Mouse (Mus musculus) cerebellum, adult 2 months (tissue): ENCODE data around the gene Pigp. TPM values are rescaled to one million over a fixed set of nuclear protein-coding genes. Genes with fewer than 3 reads are reported as not detected.

Experiments used
- DNase-seq, 2 experiments: peaks; one replicate each; pipeline ENCODE4 v3.0.0; 2021
- H3K27ac ChIP-seq: fragments of 200-500 bp; 2 replicates; pipeline ENCODE4 v1.5.1; 2012; ENCODE audit warnings: low read length, control low read depth, inconsistent platforms; ENCODE audit not compliant: insufficient read depth
- H3K27me3 ChIP-seq: fragments of 200-500 bp; 2 replicates; pipeline ENCODE4 v1.6.1; 2012; ENCODE audit warnings: inconsistent platforms, mild to moderate bottlenecking, low read length, moderate library complexity; ENCODE audit not compliant: control insufficient read depth, insufficient read depth
- H3K4me1 ChIP-seq: fragments of 200-500 bp; 2 replicates; pipeline ENCODE4 v1.6.1; 2011; ENCODE audit warnings: low read length; ENCODE audit not compliant: control insufficient read depth, insufficient read depth
- H3K4me3 ChIP-seq: fragments of 200-500 bp; replicated peaks from 2 replicates; pipeline ENCODE3; 2011; ENCODE audit warnings: mild to moderate bottlenecking, low read depth, low read length, control low read depth; ENCODE audit not compliant: insufficient read depth
- CTCF ChIP-seq: fragments of 200-500 bp; IDR thresholded peaks from 2 replicates; pipeline ENCODE4 v1.5.1; 2011; ENCODE audit warnings: low read depth, mild to moderate bottlenecking, control low read depth, low read length, moderate library complexity, borderline replicate concordance; ENCODE audit not compliant: insufficient read depth
- POLR2A ChIP-seq: fragments of 200-500 bp; IDR thresholded peaks from 2 replicates; pipeline ENCODE4 v1.6.1; 2011; ENCODE audit warnings: low read length, control low read depth, borderline replicate concordance; ENCODE audit not compliant: insufficient read depth
- WGBS: fragments of 180-500 bp; shearing (Covaris S2); methylation state at CpG from one replicate; pipeline ENCODE4 v1.1.7; 2018; 5-methylcytosine and 5-hydroxymethylcytosine counted together
- polyA plus RNA-seq: library from polyadenylated mRNA; depleted of rRNA; stranded (reverse); fragments of >200 nt; gene quantifications from 2 replicates; pipeline ENCODE4 v1.2.3, GENCODE M21; 2012; rRNA removed

Gene Pigp
- polyA plus RNA-seq, 1 experiment, result 73.6 TPM

DNA sequence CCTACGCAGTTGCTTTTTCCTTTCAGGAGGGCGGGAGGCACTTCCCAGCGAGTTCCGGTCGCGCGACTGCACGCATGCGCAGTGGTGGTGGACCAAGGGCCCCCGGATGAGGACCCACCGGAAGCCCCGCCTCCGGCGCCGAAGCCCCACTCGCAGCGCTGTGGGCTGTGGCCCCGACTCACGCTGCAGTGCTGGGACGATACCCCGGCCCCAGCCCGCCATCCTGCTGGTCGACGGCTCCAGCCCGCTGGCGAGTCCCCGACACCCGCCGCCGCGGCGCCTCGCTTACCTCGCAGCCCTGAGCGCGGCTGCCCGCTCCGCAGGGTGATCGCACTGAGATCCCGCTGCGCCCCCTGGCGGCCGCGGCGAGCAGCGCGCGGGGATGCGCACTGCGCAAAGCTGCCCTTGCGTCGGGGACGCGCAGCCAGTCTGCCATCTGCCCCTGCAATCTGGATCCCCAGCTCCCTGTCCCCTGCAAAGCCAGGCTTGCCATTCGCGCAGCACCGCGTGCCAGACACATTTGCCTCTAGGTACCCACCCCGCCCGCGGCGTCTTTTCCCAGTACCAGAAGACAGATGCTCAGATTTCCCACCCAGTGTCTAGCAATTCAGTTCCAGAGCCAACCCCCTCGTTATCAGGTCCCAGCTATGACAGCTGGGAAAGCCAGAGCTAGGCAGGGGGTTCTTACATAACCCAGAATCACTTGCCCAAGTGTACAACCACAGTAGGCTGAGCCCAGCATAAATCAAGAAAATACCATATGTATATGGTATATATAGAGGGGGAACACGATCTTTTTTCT, 58.2 kb downstream of the Pigp start, which contains the start of gene Hlcs:
Gene Hlcs (minus strand): TSS at position 343 of the 802 bp plus-strand sequence.
- TF ChIP-seq CTCF (peak; percentile 84), POLR2A (peak; percentile 69)

DNA sequence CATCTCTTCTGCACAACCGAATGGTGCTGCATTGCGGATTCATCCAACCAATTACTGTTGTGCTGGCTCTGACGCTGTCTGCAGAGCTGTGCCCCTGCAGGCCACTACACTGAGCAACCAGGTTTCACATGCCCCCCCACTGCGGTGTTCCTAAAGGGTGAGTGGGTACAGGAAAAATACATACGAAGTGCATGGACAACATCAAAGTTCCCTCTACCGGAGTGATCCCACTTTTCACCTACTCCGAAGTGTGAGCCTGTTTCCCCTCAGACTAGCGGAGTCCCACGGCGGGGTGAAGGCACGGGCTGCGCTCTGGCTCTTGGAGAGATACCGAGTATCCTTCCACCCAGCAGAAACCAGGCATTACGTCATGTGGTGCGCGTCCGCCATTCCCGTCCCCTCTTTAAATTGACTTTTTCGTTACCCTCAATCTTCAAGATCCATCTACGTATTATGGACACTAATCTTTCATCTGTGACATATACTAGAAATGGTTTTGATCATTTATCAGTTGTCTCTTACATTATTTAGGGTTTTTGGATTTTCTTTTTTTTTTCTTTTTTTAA, 58.9 kb downstream of the Pigp start:
- WGBS, result under 1% methylated on average over 20 of the region's 20 CpGs
- H3K27me3 ChIP-seq, result no peaks in the 10 kb centered on the region
- peak overlapping the region; percentile 64 for H3K4me3 ChIP-seq
- peak; percentile 93 to 96 for DNase-seq
- peaks cover 21% of the 10 kb centered on the region for H3K4me1 ChIP-seq
- TF ChIP-seq CTCF, result 0 out of 2 replicates have a peak, but pooled peaks have one; percentile 14
- TF ChIP-seq POLR2A, result peak; percentile 86; the same call in 1 of the 2 replicates
- H3K27ac ChIP-seq, result peak overlapping the region; percentile 98

More for the DNA sequence above, 58.2 kb downstream of the Pigp start, which contains the start of gene Hlcs:
- peak; percentile 98 to 99 for DNase-seq
- H3K27ac ChIP-seq, result peak within 1 kb of the TSS; percentile 99
- H3K4me3 ChIP-seq, result peak within 1 kb of the TSS; percentile 64
- 1% methylated on average over 62 of the region's 64 CpGs for WGBS
- peaks cover 15% of the 10 kb centered on the region for H3K4me1 ChIP-seq
- no peaks in the 10 kb centered on the region for H3K27me3 ChIP-seq

GRCm38 (mm10) chr16:94311931-94312330, 59.7 kb downstream of the Pigp start:
- Histone ChIP-seq H3K4me3 (peak overlapping the region; percentile 64), H3K27ac (peak overlapping the region; percentile 84), H3K4me1 (peaks cover 27% of the 10 kb centered on the region), H3K27me3 (no peaks in the 10 kb centered on the region)
- TF ChIP-seq CTCF (no peak), POLR2A (no peak)
- no peak for DNase-seq
- WGBS, result 27% methylated on average over 4 of the region's 4 CpGs

DNA sequence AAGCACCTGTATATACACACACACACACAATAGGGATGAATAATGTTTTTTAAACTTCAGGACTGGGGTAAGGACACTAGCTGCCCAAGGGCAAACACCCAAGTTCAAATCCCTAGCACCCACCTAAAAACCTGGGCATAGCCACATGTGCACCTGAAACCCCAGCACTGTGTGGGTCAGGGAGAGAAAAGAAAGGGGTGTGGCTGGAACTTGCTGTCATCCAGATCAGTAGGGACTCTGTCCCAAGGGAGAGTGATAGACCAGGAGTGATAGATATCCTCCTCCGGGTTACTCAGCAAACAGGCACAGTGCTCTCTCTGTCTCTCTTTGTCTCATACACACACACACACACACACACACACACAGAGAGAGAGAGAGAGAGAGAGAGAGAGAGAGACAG, 60.2 kb downstream of the Pigp start:
- Histone ChIP-seq H3K27ac (peak overlapping the region; percentile 84), H3K4me3 (peak overlapping the region; percentile 1), H3K27me3 (no peaks in the 10 kb centered on the region), H3K4me1 (peaks cover 27% of the 10 kb centered on the region)
- DNase-seq, result peak in 1 of 2 experiments; percentile 42
- WGBS, result 7% methylated on average over 1 of the region's 1 CpGs
- no peak for TF ChIP-seq POLR2A
- no peak for TF ChIP-seq CTCF

GRCm38 (mm10) chr16:94309025-94309424, 62.6 kb downstream of the Pigp start:
- Histone ChIP-seq H3K27ac (0 out of 2 replicates have a peak overlapping the region, but pooled peaks have one; percentile 10), H3K4me1 (peaks cover 27% of the 10 kb centered on the region), H3K27me3 (no peaks in the 10 kb centered on the region), H3K4me3 (no peak overlapping the region)
- no peak for TF ChIP-seq POLR2A
- no peak for TF ChIP-seq CTCF
- DNase-seq, result peak in 1 of 2 experiments; percentile 45
- WGBS, result 31% methylated on average over 4 of the region's 4 CpGs

Other genes with a start within 250 kb of the Pigp start
- gene Hlcs, start 58.3 kb downstream of the Pigp start, polyA plus RNA-seq, result 17.5 and 19.3 TPM in 2 replicates
- 0.46 TPM in 2 replicates for gene Ripply3, start 43.4 kb downstream of the Pigp start, polyA plus RNA-seq
- gene Ttc3, start 1.2 kb downstream of the Pigp start, polyA plus RNA-seq, result 295 and 301 TPM in 2 replicates
- 54.8 and 57.8 TPM in 2 replicates for gene Vps26c, start 155.0 kb upstream of the Pigp start, polyA plus RNA-seq
- gene Dyrk1a, start 198.2 kb upstream of the Pigp start, polyA plus RNA-seq, result 41.7 and 42.8 TPM in 2 replicates